In the genomic region with DNA sequence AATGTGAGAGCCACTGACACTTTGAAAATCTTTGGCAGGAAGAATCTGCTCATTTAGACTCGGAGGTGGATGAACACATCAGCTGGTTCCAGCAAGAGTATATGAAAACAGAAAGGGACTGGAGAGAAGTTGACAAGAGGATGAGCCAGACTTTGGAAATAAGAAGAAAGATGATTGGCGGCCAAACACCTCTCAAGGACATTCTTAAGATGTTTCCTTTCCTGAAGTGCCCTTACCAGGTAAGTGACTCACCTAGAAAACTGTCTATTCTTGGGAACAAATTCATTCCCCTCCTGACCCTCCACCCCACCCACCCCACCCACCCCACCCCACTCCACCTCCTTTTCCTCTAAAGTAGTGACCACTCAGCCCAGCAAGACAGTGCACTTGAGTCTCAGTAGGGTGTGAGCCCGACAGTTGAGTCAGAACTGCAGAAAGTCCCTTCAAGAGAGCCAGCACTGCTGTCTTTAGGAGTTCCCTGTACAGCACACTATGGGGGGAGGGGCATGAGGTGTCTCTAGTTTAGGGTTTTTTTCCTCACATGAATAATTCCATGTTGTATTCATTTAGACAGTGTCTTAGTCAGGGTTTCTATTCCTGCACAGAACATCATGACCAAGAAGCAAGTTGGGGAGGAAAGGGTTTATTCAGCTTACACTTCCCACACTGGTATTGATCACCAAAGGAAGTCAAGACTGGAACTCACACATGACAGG, we compare ENCODE assay signal across 18 mouse cellular contexts. TPM values are rescaled to one million over a fixed set of nuclear protein-coding genes. Genes with fewer than 3 reads are reported as not detected.
"Had no signal": no experiment of that assay in that cellular context is flagged by ENCODE, and none has a peak within 500 bp of the region (broad histone marks: within the 10 kb centered on the region; RNA-seq: fewer than 3 reads in every experiment).

No protein-coding gene starts in this region.

- H3K9ac ChIP-seq: liver, embryonic 12.5 days; liver, embryonic 14.5 days; lung, embryonic 14.5 days; midbrain, embryonic 12.5 days; neural tube, embryonic 13.5 days; neural tube, embryonic 15.5 days; stomach, embryonic 15.5 days had no signal

- H3K27me3 ChIP-seq: liver, embryonic 12.5 days; midbrain, embryonic 12.5 days; neural tube, embryonic 13.5 days; neural tube, embryonic 15.5 days; stomach, embryonic 15.5 days had no signal

- DNase-seq: lung, embryonic 14.5 days; midbrain, embryonic 14.5 days; right cerebral cortex, postnatal 14 days; thymus, adult 2 months; thymus, postnatal 25 days; thymus, postnatal 4 days had no signal

- H3K36me3 ChIP-seq: liver, embryonic 12.5 days; midbrain, embryonic 10.5 days; midbrain, embryonic 12.5 days; neural tube, embryonic 13.5 days; neural tube, embryonic 15.5 days; stomach, embryonic 15.5 days had no signal

- H3K9me3 ChIP-seq: liver, embryonic 12.5 days; midbrain, embryonic 10.5 days; midbrain, embryonic 12.5 days; neural tube, embryonic 13.5 days; neural tube, embryonic 15.5 days; stomach, embryonic 15.5 days had no signal

- ATAC-seq: liver, embryonic 12.5 days; midbrain, embryonic 16.5 days had no signal

- H3K4me2 ChIP-seq: liver, embryonic 12.5 days; lung, embryonic 14.5 days; midbrain, embryonic 12.5 days; neural tube, embryonic 13.5 days; neural tube, embryonic 15.5 days; stomach, embryonic 15.5 days had no signal

- H3K4me3 ChIP-seq: liver, embryonic 12.5 days; midbrain, embryonic 10.5 days; midbrain, embryonic 12.5 days; myocyte; neural tube, embryonic 13.5 days; neural tube, embryonic 15.5 days; stomach, embryonic 15.5 days had no signal

- H3K27ac ChIP-seq: liver, embryonic 12.5 days; liver, embryonic 14.5 days; midbrain, embryonic 10.5 days; midbrain, embryonic 12.5 days; neural tube, embryonic 13.5 days; neural tube, embryonic 15.5 days; stomach, embryonic 15.5 days; stomach, postnatal 0 days had no signal

- H3K4me1 ChIP-seq: liver, embryonic 12.5 days; midbrain, embryonic 10.5 days; midbrain, embryonic 12.5 days; neural tube, embryonic 13.5 days; neural tube, embryonic 15.5 days; stomach, embryonic 15.5 days had no signal

RNA-seq across cellular contexts. Expression of a gene that starts 34.4 kb away (rescaled TPM):
- polyA plus RNA-seq: liver, embryonic 12.5 days; liver, embryonic 14.5 days; liver, embryonic 16.5 days; neural tube, embryonic 13.5 days; neural tube, embryonic 15.5 days; stomach, embryonic 15.5 days; stomach, postnatal 0 days; testis, adult 2 months had no signal
